Mouse (Mus musculus) common myeloid progenitor, adult 5-6 weeks (primary cell): ENCODE data around the gene Mc1r. TPM values are rescaled to one million over a fixed set of nuclear protein-coding genes. Genes with fewer than 3 reads are reported as not detected.
A peak's percentile ranks its signal among the peaks of the same experiment; 100 is the strongest.
"Not testable (repeated sequence)": the region's sequence is repeated elsewhere in the genome, so short reads cannot be mapped to it uniquely, and the experiment has no call there.

Experiments used
- ATAC-seq: replicated peaks from 2 replicates; pipeline ENCODE4 v1.8.0; 2016; ENCODE audit warnings: low read depth, mild to moderate bottlenecking, moderate TSS enrichment, inconsistent platforms; ENCODE audit not compliant: poor library complexity, severe bottlenecking
- total RNA-seq: library from RNA; stranded (forward); fragments of 200-1000, 187-1606 nt; gene quantifications from 2 replicates; pipeline ENCODE4 v1.2.3, GENCODE M21; 2017

Mc1r gene
- total RNA-seq, 1 experiment from 2014 or later, result not detected

- no peak for ATAC-seq
Measured at GRCm38 (mm10) chr8:123428939-123429721, 22.2 kb downstream of the Mc1r start.

GRCm38 (mm10) chr8:123429722-123430013 is 22.8 kb downstream of the Mc1r start:
- not testable (repeated sequence) for ATAC-seq

- not testable (repeated sequence) for ATAC-seq
Measured at GRCm38 (mm10) chr8:123430936-123431335, 24.0 kb downstream of the Mc1r start.

GRCm38 (mm10) chr8:123431616-123432365 is 24.9 kb downstream of the Mc1r start:
- no peak for ATAC-seq

- ATAC-seq, result no peak
Measured at GRCm38 (mm10) chr8:123432381-123432780, 25.5 kb downstream of the Mc1r start.

DNA sequence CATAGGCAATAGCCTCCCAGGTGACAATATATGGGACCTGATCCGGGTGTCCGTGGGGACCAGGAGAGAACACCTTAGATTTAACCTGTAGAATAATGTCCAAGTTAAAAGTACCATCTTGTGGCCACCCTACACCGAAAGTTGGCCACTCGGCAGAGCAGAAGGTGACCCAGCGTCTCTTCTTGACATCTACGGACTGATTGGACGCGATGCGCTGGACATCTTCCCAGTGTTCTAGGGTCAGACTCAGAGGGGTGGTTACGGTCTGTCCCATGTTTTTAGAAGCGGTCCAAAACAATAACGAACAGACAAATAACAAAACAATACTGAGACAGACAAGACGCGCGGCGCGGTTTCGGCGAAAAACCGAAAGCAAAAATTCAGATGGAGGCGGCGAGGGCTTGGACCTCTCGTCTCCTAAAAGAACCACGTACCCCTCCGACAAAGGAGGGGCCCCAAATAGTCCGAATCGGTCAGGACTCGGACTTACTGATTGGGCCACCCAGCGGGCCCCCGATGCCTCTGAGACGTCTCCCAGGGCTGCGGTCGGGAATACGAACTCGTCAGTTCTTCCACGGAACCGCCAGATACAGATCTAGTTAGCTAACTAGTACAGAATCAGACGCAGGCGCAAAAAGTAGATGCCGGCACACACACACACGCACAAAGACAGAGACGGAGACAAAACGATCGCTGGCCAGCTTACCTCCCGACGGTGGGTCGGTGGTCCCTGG is 26.5 kb downstream of the Mc1r start:
- not testable (repeated sequence) for ATAC-seq

DNA sequence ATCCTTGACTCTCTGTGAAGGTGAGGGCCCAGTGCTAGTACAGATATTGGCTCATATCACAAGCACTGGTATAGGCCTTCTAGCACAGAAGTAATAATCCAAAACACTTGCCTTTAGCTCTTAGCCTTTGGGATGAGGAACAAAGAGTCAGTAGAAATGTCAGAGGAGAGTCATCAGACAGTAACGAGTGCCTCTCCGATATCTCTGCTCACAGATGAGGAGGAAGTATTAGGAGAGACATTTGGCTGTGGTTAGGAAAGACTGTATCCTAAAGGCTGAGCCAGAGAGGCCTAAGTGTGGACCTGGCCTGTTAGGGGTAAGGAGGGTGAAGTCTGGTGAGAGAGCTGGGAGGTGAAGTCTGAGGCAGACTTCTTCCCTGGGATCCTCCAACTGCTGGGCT is 34.9 kb downstream of the Mc1r start:
- no peak for ATAC-seq

DNA sequence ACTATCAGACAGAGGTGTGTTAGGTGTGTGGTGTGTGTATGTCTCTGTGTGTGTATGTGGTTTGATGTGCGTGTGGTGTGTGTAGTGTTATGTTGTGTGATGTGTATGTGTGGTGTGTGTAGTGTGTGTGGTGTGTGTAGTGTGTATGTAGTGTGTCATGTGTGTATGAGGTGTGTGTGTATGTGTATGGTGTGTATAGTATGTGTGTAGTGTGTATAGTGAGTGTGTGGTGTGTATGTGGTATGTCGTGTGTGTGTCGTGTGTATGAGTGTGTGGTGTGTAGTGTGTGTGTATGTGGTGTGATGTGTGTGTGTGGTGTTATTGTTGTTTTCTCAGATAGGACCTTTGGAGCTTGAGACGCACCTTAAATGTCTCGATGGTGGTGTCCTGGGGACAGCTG is 35.4 kb downstream of the Mc1r start:
- no peak for ATAC-seq

GRCm38 (mm10) chr8:123442871-123443575 is 36.1 kb downstream of the Mc1r start:
- peak; percentile 92 for ATAC-seq

DNA sequence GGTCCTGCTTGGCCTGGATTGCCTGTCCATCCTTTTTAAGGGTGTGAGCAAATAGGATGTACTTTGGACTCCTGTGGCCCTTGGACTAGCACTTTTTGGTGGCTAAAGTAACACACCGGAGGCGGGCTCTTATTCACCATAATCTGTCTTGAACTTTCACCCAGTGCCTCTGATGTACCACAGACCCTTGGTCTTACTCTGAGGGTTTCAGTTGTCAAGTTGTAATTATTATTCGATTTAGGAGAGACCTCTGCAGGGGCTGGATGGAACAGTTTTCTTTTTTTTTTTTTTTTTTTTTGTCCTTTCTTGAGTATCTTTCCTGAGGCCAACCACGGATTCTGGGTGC is 36.6 kb downstream of the Mc1r start:
- no peak for ATAC-seq

DNA sequence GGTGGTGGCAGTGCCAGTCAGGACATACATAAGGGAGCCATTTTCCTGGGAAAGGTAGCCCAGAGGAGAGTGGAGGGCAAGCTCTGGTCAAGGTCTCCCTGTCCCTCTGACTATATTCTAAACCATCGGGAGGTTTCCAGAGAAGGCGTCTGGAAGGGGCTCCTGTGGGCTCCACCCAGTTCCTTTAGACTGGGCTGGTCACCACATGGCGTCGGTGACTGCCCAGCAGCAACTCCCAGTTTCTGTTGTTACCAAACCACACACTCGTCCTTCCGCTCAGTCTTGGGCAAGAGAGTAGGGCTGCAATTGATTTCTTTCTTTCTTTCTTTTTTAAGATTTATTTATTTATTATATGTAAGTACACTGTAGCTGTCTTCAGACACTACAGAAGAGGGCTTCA is 37.2 kb downstream of the Mc1r start:
- ATAC-seq, result peak; percentile 37

DNA sequence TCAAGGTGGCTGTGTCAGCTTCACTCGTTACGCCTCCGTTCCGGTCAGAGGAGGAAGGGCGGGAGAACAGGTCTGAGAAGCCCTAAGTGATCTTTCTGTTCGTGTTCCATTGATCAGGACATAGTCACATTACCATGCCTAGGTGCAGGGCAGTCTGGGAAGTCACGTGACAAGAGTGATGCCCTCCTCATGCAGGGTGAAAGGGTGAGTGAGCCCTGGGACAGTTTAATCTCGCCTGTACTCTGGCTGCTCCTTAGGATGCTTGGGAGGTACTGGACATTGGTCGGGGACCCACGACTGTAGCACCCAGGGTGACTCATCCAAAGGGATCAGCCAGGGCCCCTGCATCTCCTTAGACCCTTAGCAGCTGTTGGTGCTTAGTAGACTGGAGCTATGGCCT is 39.1 kb downstream of the Mc1r start:
- no peak for ATAC-seq

- ATAC-seq, result no peak
Measured at GRCm38 (mm10) chr8:123446799-123447198, 39.9 kb downstream of the Mc1r start.

DNA sequence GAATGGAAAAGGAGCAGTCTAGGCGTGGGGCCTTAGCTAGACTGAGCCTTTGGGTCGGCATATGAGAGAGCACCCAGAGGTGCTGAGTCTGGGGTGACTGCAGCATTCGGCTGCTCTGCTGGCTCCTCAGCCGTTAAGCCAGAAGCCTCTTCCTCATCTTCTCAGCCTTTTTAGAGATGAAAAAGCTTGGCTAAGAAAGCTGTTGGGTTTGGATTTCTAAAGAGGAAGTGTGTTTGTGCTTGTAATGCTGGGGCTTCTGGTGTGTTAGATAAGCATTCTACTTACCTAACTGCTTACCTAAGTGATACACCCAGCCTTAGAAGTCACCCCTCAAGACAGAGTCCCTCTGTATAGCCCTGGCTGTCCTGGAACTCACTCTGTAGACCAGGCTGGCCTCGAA is 43.9 kb downstream of the Mc1r start:
- ATAC-seq, result peak; percentile 63

DNA sequence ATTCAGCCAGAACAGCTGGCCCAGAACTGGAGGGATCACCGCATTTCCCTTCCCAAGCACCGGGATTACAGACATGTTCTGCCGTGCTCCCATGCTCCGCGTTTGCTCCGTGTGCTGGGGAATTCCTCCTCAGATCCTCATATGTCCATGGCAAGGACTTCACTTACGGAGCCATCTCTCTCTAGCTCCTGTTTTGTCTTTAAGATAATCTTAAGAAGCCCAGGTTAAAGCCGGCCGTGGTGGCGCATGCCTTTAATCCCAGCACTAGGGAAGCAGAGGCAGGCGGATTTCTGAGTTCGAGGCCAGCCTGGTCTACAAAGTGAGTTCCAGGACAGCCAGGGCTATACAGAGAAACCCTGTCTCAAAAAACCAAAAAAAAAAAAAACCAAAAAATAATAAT is 44.8 kb downstream of the Mc1r start:
- not testable (repeated sequence) for ATAC-seq

GRCm38 (mm10) chr8:123452149-123452548 is 45.2 kb downstream of the Mc1r start:
- ATAC-seq, result peak; percentile 36

GRCm38 (mm10) chr8:123453291-123453690 is 46.4 kb downstream of the Mc1r start:
- no peak for ATAC-seq

- ATAC-seq, result no peak
Measured at GRCm38 (mm10) chr8:123453951-123454350, 47.0 kb downstream of the Mc1r start.

- ATAC-seq, result peak; percentile 53
Measured at GRCm38 (mm10) chr8:123454559-123454958, 47.7 kb downstream of the Mc1r start.
